Mouse (Mus musculus): ENCODE data around the gene Sec31b.

Sec31b gene

GRCm38 (mm10) chr19:44545321-44546041, at the start of gene Sec31b:
Sec31b (minus strand) TSS chr19:44545864.
- no peak for DNase-seq (ENCODE audit: low spot score in 2 of 2)

GRCm38 (mm10) chr19:44594180-44594579, 48.5 kb upstream of the Sec31b start:
- DNase-seq (ENCODE audit: low spot score in 2 of 2) = no peak

GRCm38 (mm10) chr19:44591638-44592037, 46.0 kb upstream of the Sec31b start:
- no peak for DNase-seq (ENCODE audit: low spot score in 2 of 2)

GRCm38 (mm10) chr19:44590992-44591391, 45.3 kb upstream of the Sec31b start:
- no peak for DNase-seq (ENCODE audit: low spot score in 2 of 2)

- no peak for DNase-seq (ENCODE audit: low spot score in 2 of 2)
These were observed 44.0 kb upstream of the Sec31b start for GRCm38 (mm10) chr19:44589591-44590223.

GRCm38 (mm10) chr19:44588036-44588435, 42.4 kb upstream of the Sec31b start:
- DNase-seq (ENCODE audit: low spot score in 2 of 2) = no peak

GRCm38 (mm10) chr19:44582638-44583309, 37.1 kb upstream of the Sec31b start:
- peak; percentile 91 to 96 for DNase-seq (ENCODE audit: low spot score in 2 of 2)

- DNase-seq (ENCODE audit: low spot score in 2 of 2) = no peak
These were observed 36.4 kb upstream of the Sec31b start for GRCm38 (mm10) chr19:44582103-44582502.

GRCm38 (mm10) chr19:44578038-44578437, 32.4 kb upstream of the Sec31b start:
- no peak for DNase-seq (ENCODE audit: low spot score in 2 of 2)

- DNase-seq (ENCODE audit: low spot score in 2 of 2) = no peak
These were observed 30.6 kb upstream of the Sec31b start for GRCm38 (mm10) chr19:44576275-44576674.

- no peak for DNase-seq (ENCODE audit: low spot score in 2 of 2)
These were observed 22.1 kb upstream of the Sec31b start for GRCm38 (mm10) chr19:44567763-44568162.

- no peak for DNase-seq (ENCODE audit: low spot score in 2 of 2)
These were observed 18.3 kb upstream of the Sec31b start for GRCm38 (mm10) chr19:44564006-44564405.

GRCm38 (mm10) chr19:44562652-44563206, 17.1 kb upstream of the Sec31b start, which contains the start of gene Hif1an:
Hif1an (plus strand) TSS chr19:44562850.
- DNase-seq (ENCODE audit: low spot score in 2 of 2) = peak; percentile 94 to 96

GRCm38 (mm10) chr19:44554861-44555590, 9.4 kb upstream of the Sec31b start, which contains the start of gene Ndufb8:
Ndufb8 (minus strand) TSS chr19:44555440.
- DNase-seq (ENCODE audit: low spot score in 2 of 2) = peak; percentile 95 to 97

GRCm38 (mm10) chr19:44554490-44554860, 8.8 kb upstream of the Sec31b start:
- DNase-seq (ENCODE audit: low spot score in 2 of 2) = peak in 1 of 2 experiments; percentile 15

GRCm38 (mm10) chr19:44553286-44553685, 7.6 kb upstream of the Sec31b start:
- no peak for DNase-seq (ENCODE audit: low spot score in 2 of 2)

- DNase-seq (ENCODE audit: low spot score in 2 of 2) = no peak
These were observed 7.1 kb upstream of the Sec31b start, which contains the start of gene Gm20538 for GRCm38 (mm10) chr19:44552731-44553130. Gm20538 (minus strand) TSS chr19:44552831.

- peak; percentile 54 to 67 for DNase-seq (ENCODE audit: low spot score in 2 of 2)
These were observed 889 bp downstream of the Sec31b start for GRCm38 (mm10) chr19:44544775-44545174.

- DNase-seq (ENCODE audit: low spot score in 2 of 2) = no peak
These were observed 1.3 kb downstream of the Sec31b start for GRCm38 (mm10) chr19:44544372-44544771.

- no peak for DNase-seq (ENCODE audit: low spot score in 2 of 2)
These were observed 2.9 kb downstream of the Sec31b start for GRCm38 (mm10) chr19:44542694-44543178.

- no peak for DNase-seq (ENCODE audit: low spot score in 2 of 2)
These were observed 8.2 kb downstream of the Sec31b start for GRCm38 (mm10) chr19:44537416-44537815.
